Mouse (Mus musculus) midbrain, postnatal 0 days (tissue): ENCODE results near the gene Eif4e3. TPM values are rescaled to one million over a fixed set of nuclear protein-coding genes. Genes with fewer than 3 reads are reported as not detected.
A peak's percentile ranks its signal among the peaks of the same experiment; 100 is the strongest.

ENCODE experiments used
- ATAC-seq: fragments of 200-750 bp; cut with Nextera tagmentation; 2 replicates; pipeline ENCODE4 v1.8.0; 2017; ENCODE audit warnings: moderate number of reproducible peaks, mild to moderate bottlenecking, moderate TSS enrichment, moderate library complexity; ENCODE audit not compliant: low FRiP score
- DNase-seq: peaks from one replicate; pipeline ENCODE4 v3.0.0-alpha.2; 2015; ENCODE audit warnings: low spot score
- H3K27ac ChIP-seq: fragments of 300-500 bp; sonication (generic); 2 replicates; pipeline ENCODE4 v1.5.1; 2014; ENCODE audit warnings: low read depth, mild to moderate bottlenecking, low read length, mixed read lengths
- H3K27me3 ChIP-seq: fragments of 300-500 bp; sonication (generic); 2 replicates; pipeline ENCODE4 v1.6.1; 2014; ENCODE audit warnings: low read length, control low read depth, mixed read lengths; ENCODE audit not compliant: insufficient read depth
- H3K36me3 ChIP-seq: fragments of 300-500 bp; sonication (generic); 2 replicates; pipeline ENCODE4 v1.6.1; 2014; ENCODE audit warnings: low read length, control low read depth, mixed read lengths; ENCODE audit not compliant: insufficient read depth
- H3K4me1 ChIP-seq: fragments of 300-500 bp; sonication (generic); 2 replicates; pipeline ENCODE4 v1.6.1; 2014; ENCODE audit warnings: mild to moderate bottlenecking, control low read depth, antibody characterized with exemption, low read length, mixed read lengths; ENCODE audit not compliant: insufficient read depth
- H3K4me2 ChIP-seq: fragments of 300-500 bp; sonication (generic); 2 replicates; pipeline ENCODE4 v1.6.1; 2014; ENCODE audit warnings: low read depth, mild to moderate bottlenecking, low read length, mixed read lengths; ENCODE audit not compliant: poor library complexity, severe bottlenecking
- H3K4me3 ChIP-seq: fragments of 300-500 bp; sonication (generic); 2 replicates; pipeline ENCODE4 v1.5.1; 2014; ENCODE audit warnings: low read depth, mild to moderate bottlenecking, low read length, moderate library complexity
- H3K9ac ChIP-seq: fragments of 300-500 bp; sonication (generic); replicated peaks from 2 replicates; pipeline ENCODE4 v1.6.1; 2014; ENCODE audit warnings: mild to moderate bottlenecking, low read length, moderate library complexity, mixed read lengths; ENCODE audit not compliant: poor library complexity, severe bottlenecking
- H3K9me3 ChIP-seq: fragments of 300-500 bp; sonication (generic); 2 replicates; pipeline ENCODE4 v1.6.1; 2016; ENCODE audit warnings: low read length, control low read depth
- CTCF ChIP-seq: IDR thresholded peaks from 2 replicates; pipeline ENCODE4 v1.5.1; 2016; ENCODE audit warnings: antibody characterized with exemption, mild to moderate bottlenecking
- WGBS: fragments of 180-500 bp; shearing (Covaris S2); extraction: QIAGEN DNeasy Blood & Tissue Kit; methylation state at CpG from one replicate; pipeline ENCODE4 v1.1.7; 2014; 5-methylcytosine and 5-hydroxymethylcytosine counted together
- polyA plus RNA-seq: library from polyadenylated mRNA; unstranded; fragments of >200 nt; fragmentation: Nextera tagmentation; extraction: Ambion mirVana; gene quantifications from 2 replicates; pipeline ENCODE4 v1.2.1, GENCODE M21; 2015
- total RNA-seq: library from RNA; depleted of rRNA; stranded (reverse); fragments of >200 nt; gene quantifications from 2 replicates; pipeline ENCODE4 v1.2.3, GENCODE M21; 2014

The Eif4e3 gene
- total and polyA plus RNA-seq, 2 experiments from 2014 or later: 5.5 to 10.6 TPM

GRCm38 (mm10) chr6:99692916-99693841, 26.6 kb upstream of the Eif4e3 start:
- Histone ChIP-seq H3K4me2 (peak overlapping the region; percentile 89), H3K9me3 (no peaks in the 10 kb centered on the region), H3K4me1 (peaks cover 14% of the 10 kb centered on the region), H3K27me3 (no peaks in the 10 kb centered on the region), H3K4me3 (peak overlapping the region; percentile 79), H3K36me3 (no peaks in the 10 kb centered on the region), H3K27ac (peak overlapping the region; percentile 91), H3K9ac (peak overlapping the region; percentile 95)
- WGBS: 1% methylated on average over 108 of the region's 110 CpGs
- DNase-seq (no peak), ATAC-seq (peak; percentile 59)
- TF ChIP-seq CTCF: no peak; the same call in 1 of the 2 replicates

- DNase-seq (peak; percentile 48), ATAC-seq (peak; percentile 84)
- Histone ChIP-seq H3K9me3 (no peaks in the 10 kb centered on the region), H3K4me3 (peak within 1 kb of the TSS; percentile 79), H3K27ac (peak within 1 kb of the TSS; percentile 91), H3K9ac (peak within 1 kb of the TSS; percentile 95), H3K36me3 (no peaks in the 10 kb centered on the region), H3K27me3 (no peaks in the 10 kb centered on the region), H3K4me2 (peak within 1 kb of the TSS; percentile 89), H3K4me1 (peaks cover 14% of the 10 kb centered on the region)
- WGBS: 0% methylated on average over 22 of the region's 112 CpGs
- TF ChIP-seq CTCF: no peak
Measured at GRCm38 (mm10) chr6:99692206-99692915, 25.8 kb upstream of the Eif4e3 start, which contains the start of gene Gpr27. Gpr27 (plus strand) TSS chr6:99692679.

GRCm38 (mm10) chr6:99691666-99692205, 25.2 kb upstream of the Eif4e3 start:
- no peak; the same call in 1 of the 2 replicates for TF ChIP-seq CTCF
- peak overlapping the region; percentile 91 for H3K27ac ChIP-seq
- no peaks in the 10 kb centered on the region for H3K27me3 ChIP-seq
- no peaks in the 10 kb centered on the region for H3K9me3 ChIP-seq
- peak overlapping the region; percentile 89 for H3K4me2 ChIP-seq
- no peak for DNase-seq
- peak overlapping the region; percentile 95 for H3K9ac ChIP-seq
- peak overlapping the region; percentile 79 for H3K4me3 ChIP-seq
- WGBS: 5% methylated on average over 21 of the region's 25 CpGs
- H3K4me1 ChIP-seq: peaks cover 14% of the 10 kb centered on the region
- no peaks in the 10 kb centered on the region for H3K36me3 ChIP-seq
- ATAC-seq: no peak; the same call in 1 of the 2 replicates

DNA sequence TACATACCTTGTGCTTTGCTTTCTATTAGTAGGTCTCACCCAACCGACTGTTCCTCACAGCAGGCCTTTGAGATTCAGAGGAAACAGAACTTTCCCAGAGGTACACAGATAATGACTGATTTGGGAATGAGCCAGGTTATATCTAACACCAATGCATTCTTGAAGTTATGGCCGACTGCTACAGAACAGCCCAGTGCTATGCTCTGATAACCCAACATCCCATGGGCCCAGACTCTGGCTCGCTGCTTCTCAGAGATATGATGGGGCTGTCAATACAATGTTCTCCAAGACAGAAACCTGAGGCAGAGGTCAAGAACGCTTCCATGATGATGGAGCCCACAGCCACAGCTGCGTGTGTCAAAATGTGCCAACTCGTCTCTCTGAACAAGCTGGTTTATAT, 21.9 kb upstream of the Eif4e3 start:
- Histone ChIP-seq H3K4me1 (peaks cover 5% of the 10 kb centered on the region; the same call in 1 of the 2 replicates), H3K4me3 (no peak overlapping the region), H3K4me2 (no peak overlapping the region), H3K27ac (no peak overlapping the region), H3K36me3 (no peaks in the 10 kb centered on the region), H3K27me3 (no peaks in the 10 kb centered on the region), H3K9me3 (no peaks in the 10 kb centered on the region), H3K9ac (no peak overlapping the region)
- no peak for ATAC-seq
- no peak for TF ChIP-seq CTCF
- no peak for DNase-seq
- 85% methylated on average over 6 of the region's 6 CpGs for WGBS

GRCm38 (mm10) chr6:99684899-99685298, 18.3 kb upstream of the Eif4e3 start:
- WGBS: 55% methylated on average over 5 of the region's 5 CpGs
- DNase-seq (no peak), ATAC-seq (no peak)
- no peaks in the 10 kb centered on the region for H3K9me3 ChIP-seq
- no peak overlapping the region for H3K4me2 ChIP-seq
- no peak overlapping the region for H3K27ac ChIP-seq
- H3K27me3 ChIP-seq: no peaks in the 10 kb centered on the region
- H3K9ac ChIP-seq: no peak overlapping the region
- no peaks in the 10 kb centered on the region for H3K36me3 ChIP-seq
- TF ChIP-seq CTCF: peak; percentile 64
- no peak overlapping the region for H3K4me3 ChIP-seq
- H3K4me1 ChIP-seq: no peaks in the 10 kb centered on the region
